Mouse (Mus musculus) liver, adult 2 months (tissue): Measurements from ENCODE around the gene Ttc30a1.

Experiments used
- CTCF ChIP-seq: fragments of 200-500 bp; IDR thresholded peaks from 2 replicates; pipeline ENCODE4 v1.5.1; 2011; ENCODE audit warnings: low read depth, low read length, control low read depth
- POLR2A ChIP-seq: fragments of 200-500 bp; IDR thresholded peaks from 2 replicates; pipeline ENCODE4 v1.6.1; 2011; ENCODE audit warnings: low read length, control low read depth; ENCODE audit not compliant: insufficient read depth; ENCODE audit errors: extremely low read depth

DNA sequence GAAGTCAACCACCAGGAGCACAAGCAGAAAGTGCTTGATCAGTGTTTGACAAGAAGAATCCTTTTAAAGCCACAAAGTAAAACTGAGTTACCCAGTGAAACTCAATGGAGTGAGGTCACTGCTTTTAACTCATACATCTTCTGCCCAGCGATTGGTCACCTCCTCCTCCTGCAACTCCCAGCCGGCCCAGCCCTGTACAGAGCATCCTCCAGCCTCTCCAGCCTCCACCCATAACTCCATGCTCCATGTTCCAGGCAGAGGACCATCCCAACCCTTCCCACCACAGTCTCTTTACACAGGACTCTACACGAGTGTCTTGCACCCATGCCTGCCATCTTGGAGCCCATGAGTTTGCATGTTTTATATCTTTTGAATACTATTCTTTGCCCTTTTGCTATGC is 32.9 kb upstream of the Ttc30a1 start:
- TF ChIP-seq POLR2A = no peak
- TF ChIP-seq CTCF = no peak
